In the genomic region with DNA sequence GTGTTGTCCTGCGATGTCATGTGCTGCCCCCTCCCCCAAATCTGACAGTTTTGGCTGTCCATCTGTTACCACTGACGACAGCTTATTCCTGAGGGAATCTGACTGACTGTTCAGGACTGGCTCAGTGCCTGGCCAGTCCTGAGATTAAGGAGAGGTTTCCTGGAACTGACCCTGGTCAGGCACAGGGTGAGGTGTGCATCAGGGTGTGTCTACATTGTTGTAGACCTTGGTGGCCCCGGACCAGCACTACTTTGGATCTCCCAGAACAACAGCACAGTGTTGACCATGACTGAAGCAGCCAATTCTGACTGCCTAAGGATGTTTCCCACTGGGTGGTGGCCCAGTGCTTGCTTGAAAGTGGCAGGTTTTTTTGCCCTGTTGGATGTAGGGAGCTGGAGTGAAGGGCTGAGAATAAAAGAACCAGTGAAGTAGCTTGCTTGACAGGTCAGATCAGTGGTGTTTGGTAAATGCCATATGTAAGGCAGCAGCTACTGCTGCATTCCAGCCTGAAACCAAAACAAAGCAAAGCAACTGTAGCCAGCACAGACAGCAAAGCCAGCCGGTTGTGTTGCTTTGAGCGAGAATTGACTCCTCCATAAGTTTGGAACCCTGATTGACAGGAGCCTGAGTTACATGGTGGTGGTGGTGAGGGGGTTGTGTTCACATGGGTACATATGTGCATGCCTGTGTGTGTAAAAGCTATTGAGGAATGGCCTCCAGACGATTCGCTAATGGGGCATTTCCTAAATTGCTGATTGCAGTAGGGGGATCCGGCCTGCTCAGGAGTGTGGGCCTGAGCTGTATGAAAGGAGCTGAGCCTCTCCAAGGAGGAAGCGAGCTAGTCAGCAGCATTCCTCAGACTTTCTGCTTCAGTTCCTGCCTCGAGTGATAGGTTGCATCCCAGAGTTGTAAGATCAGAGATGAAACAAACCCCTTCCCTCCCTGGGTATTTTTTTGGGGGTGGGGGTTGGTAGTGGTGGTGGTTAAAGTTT, we compare ENCODE assay signal across 7 mouse cellular contexts. TPM values are rescaled to one million over a fixed set of nuclear protein-coding genes. Genes with fewer than 3 reads are reported as not detected.
DNase-seq lines count a peak whose midpoint lies in the region; ATAC-seq and TF ChIP-seq lines count a peak whose summit lies in the region.

No protein-coding gene starts in this region.

- H3K9ac ChIP-seq in forebrain, embryonic 14.5 days (ENCODE audit: low read length) = no peak overlapping the region
- no peak overlapping the region; the same call in 1 of the 2 replicates for H3K9ac ChIP-seq in hindbrain, embryonic 14.5 days

- ATAC-seq in forebrain, embryonic 14.5 days = peak; percentile 69
- ATAC-seq in hindbrain, embryonic 14.5 days (ENCODE audit: low FRiP score) = peak; percentile 41; the same call in 1 of the 2 replicates

- peak overlapping the region; percentile 78 for H3K27ac ChIP-seq in forebrain, embryonic 14.5 days (ENCODE audit: low read depth, low read length)
- no peak overlapping the region for H3K27ac ChIP-seq in hindbrain, embryonic 14.5 days
- H3K27ac ChIP-seq in left cerebral cortex, adult 2 months = no peak overlapping the region

- WGBS in forebrain, embryonic 14.5 days = 64% methylated on average over 10 of the region's 10 CpGs
- WGBS in hindbrain, embryonic 14.5 days = 51% methylated on average over 10 of the region's 10 CpGs

- no peaks in the 10 kb centered on the region for H3K27me3 ChIP-seq in forebrain, embryonic 14.5 days (replicated peaks; ENCODE audit: control insufficient read depth, insufficient read depth, low read length)
- no peaks in the 10 kb centered on the region for H3K27me3 ChIP-seq in hindbrain, embryonic 14.5 days (ENCODE audit: control insufficient read depth, insufficient read depth, low read length)

- intact Hi-C loops in left cerebral cortex, adult 2 months (cut with DNase I) = no loop called here

- H3K4me1 ChIP-seq in forebrain, embryonic 14.5 days (ENCODE audit: control insufficient read depth, insufficient read depth, low read length) = peaks cover 11% of the 10 kb centered on the region; the same call in 1 of the 2 replicates
- H3K4me1 ChIP-seq in hindbrain, embryonic 14.5 days (replicated peaks; ENCODE audit: control insufficient read depth, insufficient read depth, low read length) = peaks cover 12% of the 10 kb centered on the region

- H3K4me2 ChIP-seq in forebrain, embryonic 14.5 days (ENCODE audit: low read length) = no peak overlapping the region
- no peak overlapping the region for H3K4me2 ChIP-seq in hindbrain, embryonic 14.5 days (replicated peaks)

- H3K4me3 ChIP-seq in forebrain, embryonic 14.5 days (ENCODE audit: low read depth, low read length) = no peak overlapping the region
- no peak overlapping the region for H3K4me3 ChIP-seq in hindbrain, embryonic 14.5 days (replicated peaks; ENCODE audit: low read length)
- no peak overlapping the region for H3K4me3 ChIP-seq in left cerebral cortex, adult 2 months

- no peaks in the 10 kb centered on the region for H3K9me3 ChIP-seq in forebrain, embryonic 14.5 days (replicated peaks; ENCODE audit: control insufficient read depth, low read length)
- H3K9me3 ChIP-seq in hindbrain, embryonic 14.5 days (ENCODE audit: control insufficient read depth, low read length) = no peaks in the 10 kb centered on the region

- no peaks in the 10 kb centered on the region for H3K36me3 ChIP-seq in forebrain, embryonic 14.5 days (ENCODE audit: control insufficient read depth, insufficient read depth, low read length)
- H3K36me3 ChIP-seq in hindbrain, embryonic 14.5 days (replicated peaks; ENCODE audit: control insufficient read depth, insufficient read depth) = no peaks in the 10 kb centered on the region

- peak; percentile 75 to 80 for DNase-seq in cerebellum, postnatal 10 days
- DNase-seq in forebrain, embryonic 14.5 days (ENCODE audit: low spot score) = peak; percentile 53
- DNase-seq in hindbrain, embryonic 14.5 days (ENCODE audit: low spot score) = no peak
- DNase-seq in lung, postnatal 36 days = peak; percentile 48
- no peak for DNase-seq in spleen, adult 18-20 months
- no peak for DNase-seq in urinary bladder, adult 2 months (ENCODE audit: low spot score)
- no peak for DNase-seq in left cerebral cortex, adult 2 months (ENCODE audit: extremely low spot score in 1 of 2, low spot score in 2 of 2)

- no peak for TF ChIP-seq CTCF in left cerebral cortex, adult 2 months (IDR thresholded peaks at IDR 0.05)

RNA-seq across cellular contexts. Expression of a gene that starts 8.9 kb away (rescaled TPM):
- polyA plus RNA-seq in forebrain, embryonic 14.5 days (2014; fragmentation: Nextera tagmentation; extraction: Ambion mirVana) = 26.3 and 26.4 TPM in 2 replicates
- polyA plus RNA-seq in hindbrain, embryonic 14.5 days (2014; fragmentation: Nextera tagmentation; extraction: Ambion mirVana) = 9.7 and 12.4 TPM in 2 replicates
- polyA plus RNA-seq in urinary bladder, adult 2 months (2012; rRNA removed) = 53.1 and 53.3 TPM in 2 replicates
- total RNA-seq in left cerebral cortex, adult 2 months (2021) = 10 to 100 TPM; 30.7 to 36.1 TPM

Comparison
In these comparisons a context has a peak if more than half of its experiments do, and no peak if none do; other contexts are left out.
1. DNase-seq: peak in cerebellum, postnatal 10 days (2 of 2), forebrain, embryonic 14.5 days (single experiment) and lung, postnatal 36 days (single experiment); none in hindbrain, embryonic 14.5 days (single experiment), spleen, adult 18-20 months (0 of 2), urinary bladder, adult 2 months (single experiment) and left cerebral cortex, adult 2 months (0 of 2).